Mouse (Mus musculus): Measurements from ENCODE around the gene Nck1.
A peak's percentile ranks its signal among the peaks of the same experiment; 100 is the strongest.

Gene Nck1

GRCm38 (mm10) chr9:100534686-100535085, 11.2 kb downstream of the Nck1 start:
- no peak for DNase-seq

- no peak for DNase-seq
Observed at GRCm38 (mm10) chr9:100532847-100533505, 13.0 kb downstream of the Nck1 start.

DNA sequence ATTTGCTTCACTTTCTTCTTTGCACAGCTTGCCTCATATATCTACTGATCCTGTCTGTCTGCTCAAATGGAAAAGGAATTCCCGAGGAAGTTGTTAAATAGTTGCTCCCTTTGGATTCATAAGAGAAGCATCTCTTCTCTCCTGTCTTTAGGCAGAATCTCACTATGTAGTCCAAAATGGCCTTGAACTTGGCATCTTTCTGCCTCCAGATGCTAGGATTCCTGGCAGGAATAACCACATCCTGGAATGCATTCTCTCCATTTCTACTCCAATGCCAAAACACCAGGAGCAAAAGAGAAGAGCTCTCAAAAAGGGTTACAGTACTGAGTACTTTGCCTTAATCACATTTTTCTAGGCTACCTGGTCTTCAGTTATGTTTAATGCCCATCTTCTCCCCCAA, 14.6 kb downstream of the Nck1 start:
- DNase-seq, result no peak

DNA sequence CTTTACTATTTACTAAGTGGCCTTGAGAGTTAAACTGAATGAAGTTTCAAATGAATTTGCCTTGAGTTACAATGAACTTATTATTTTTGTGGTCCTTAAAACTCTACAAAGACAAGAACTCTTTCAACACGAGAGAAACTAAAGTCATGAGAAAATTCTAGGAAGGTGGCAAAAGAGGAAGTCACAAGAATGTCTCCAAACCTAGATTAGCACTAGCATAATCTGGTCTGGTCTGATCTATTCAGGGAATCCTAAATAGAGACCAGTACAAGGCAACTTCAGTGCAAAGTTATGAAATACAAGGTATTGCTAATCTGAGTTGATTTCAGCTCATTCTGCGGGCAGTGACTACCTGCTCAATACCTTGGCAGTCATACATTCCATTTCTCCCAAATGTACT, 20.7 kb downstream of the Nck1 start:
- no peak for DNase-seq

GRCm38 (mm10) chr9:100522029-100522428, 23.9 kb downstream of the Nck1 start:
- no peak for DNase-seq

DNA sequence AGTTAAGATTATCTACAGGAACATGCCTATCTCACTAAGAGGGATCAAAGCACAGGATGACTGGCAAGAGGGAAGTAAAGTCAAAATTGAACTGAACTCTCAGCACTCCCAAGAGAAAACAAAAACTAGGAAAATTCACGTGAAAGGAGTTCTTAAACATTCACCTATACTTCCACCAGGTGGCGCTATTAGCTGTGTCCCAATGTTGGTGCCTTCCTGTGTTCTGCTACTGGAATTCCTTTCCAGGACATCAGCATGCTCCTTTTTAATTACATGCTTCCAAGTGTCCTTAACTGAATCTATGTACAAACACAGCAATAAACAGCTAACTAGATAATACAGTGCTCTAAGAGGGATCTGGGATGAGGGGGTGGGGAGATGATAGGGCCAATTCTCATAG, 25.3 kb downstream of the Nck1 start:
- peak; percentile 91 for DNase-seq

GRCm38 (mm10) chr9:100520012-100520411, 25.9 kb downstream of the Nck1 start:
- DNase-seq, result peak; percentile 60

DNA sequence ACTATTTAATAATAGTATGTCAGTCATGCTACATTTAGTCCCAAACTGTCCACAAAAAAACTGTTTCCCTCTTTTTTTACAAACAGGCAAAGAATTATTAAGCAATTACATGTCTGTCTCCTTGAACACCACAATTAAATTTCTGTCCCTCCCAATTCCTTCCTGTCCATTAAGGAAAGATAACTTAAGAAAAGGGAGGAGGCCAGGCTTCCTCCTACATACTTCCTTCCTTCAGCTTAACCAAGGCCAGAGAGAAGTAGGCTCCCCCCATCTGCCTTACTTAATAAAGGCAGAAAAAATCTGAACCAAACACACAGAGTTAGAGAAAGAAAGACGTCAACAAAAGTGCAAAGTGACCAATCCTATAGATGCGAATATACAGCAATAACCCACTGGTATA, 38.4 kb downstream of the Nck1 start:
- peak; percentile 68 for DNase-seq

- DNase-seq, result peak; percentile 89
Observed at GRCm38 (mm10) chr9:100506652-100507051, 39.3 kb downstream of the Nck1 start.

- DNase-seq, result no peak
Observed at GRCm38 (mm10) chr9:100505498-100505897, 40.4 kb downstream of the Nck1 start.

DNA sequence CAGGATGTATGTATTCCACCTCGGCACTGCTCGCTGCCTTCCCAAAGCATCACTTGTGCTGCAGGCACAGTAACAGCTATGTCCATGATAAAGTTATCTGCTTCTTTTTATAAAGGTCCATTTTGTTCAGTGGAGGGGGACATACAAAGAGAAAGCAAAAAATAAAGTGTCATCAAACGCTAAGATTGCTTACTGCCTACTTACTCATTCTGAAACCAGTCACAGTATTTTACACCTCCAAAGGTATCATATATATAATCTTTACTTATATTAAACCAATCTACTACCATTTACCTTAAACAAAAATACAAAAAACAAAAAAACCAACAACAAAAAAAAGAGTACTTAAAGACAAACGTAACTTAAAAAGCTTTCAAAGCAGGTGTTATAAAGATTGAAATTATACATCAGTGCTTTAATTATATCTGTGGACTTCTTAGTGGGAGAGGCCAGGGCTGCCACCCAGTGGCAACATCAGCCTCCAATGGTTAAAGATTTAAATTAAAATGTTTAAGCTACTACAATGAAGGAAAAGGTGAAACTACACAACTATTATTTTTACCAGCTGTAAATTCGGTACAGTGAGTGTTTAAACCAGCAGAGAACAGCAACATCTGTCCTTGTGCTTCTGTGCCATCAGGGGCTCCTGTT, 52.2 kb downstream of the Nck1 start:
- no peak for DNase-seq

DNA sequence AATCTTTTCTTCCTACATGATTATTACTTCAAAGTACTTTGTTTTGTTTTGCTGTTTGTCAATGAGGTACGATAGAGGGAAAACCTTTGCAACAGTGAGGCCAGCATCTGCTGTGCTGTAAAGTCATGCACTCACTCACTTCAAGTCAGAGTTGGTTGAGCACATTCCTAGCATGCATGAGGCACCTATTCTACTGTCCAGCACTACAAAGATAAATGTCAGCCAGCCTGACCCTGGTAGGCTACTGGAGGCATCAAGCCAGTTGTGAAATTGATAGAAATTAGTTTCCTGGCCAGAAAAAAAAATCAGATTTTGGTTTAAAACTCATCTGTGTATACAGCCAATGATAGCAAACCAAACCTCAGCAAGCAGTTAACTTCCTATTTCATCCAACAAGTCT, 54.5 kb downstream of the Nck1 start:
- no peak for DNase-seq

DNA sequence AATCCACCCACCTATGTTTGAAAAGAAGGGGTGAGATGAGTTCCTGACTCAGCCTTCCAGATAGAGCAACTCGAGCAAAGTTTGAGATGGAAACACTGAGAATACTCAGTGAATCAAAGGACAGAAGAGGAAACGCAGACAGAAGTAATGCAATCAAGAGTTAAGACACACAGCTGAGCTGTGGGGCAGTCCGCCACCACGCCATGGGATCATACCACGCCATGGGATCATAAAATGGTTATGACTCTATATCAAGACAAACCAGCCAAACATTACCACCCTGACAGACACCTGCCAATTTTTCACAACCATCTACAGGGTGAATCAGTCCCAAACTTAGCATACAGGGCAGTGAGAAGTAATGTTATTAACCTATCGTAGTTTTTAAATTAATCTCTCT, 57.0 kb downstream of the Nck1 start:
- no peak for DNase-seq

- no peak for DNase-seq
Observed at GRCm38 (mm10) chr9:100488056-100488713, 57.7 kb downstream of the Nck1 start.

DNA sequence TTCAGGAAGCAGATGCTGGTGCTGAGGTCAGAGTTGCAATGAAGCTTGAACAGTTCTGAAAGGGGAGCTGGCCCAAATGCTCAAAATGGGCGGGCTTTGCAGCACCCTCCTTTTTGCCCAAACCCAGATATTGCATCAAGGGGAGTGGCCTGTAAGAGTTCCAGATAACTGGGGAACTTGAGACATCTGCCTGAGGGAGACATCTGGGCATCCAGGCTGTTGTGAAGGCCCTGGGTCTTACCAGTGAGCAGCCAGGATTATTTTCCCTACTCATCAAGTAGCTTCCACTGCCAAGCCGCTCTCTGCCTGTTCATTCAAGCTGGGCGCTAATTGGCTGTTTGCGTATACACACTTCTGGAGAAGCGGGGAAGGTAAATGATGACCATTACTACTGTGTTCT, 59.5 kb downstream of the Nck1 start, which contains the start of gene Il20rb:
Gene Il20rb, minus strand, starts transcription at position 358 of the 400 bp plus-strand sequence.
- DNase-seq, result no peak

DNA sequence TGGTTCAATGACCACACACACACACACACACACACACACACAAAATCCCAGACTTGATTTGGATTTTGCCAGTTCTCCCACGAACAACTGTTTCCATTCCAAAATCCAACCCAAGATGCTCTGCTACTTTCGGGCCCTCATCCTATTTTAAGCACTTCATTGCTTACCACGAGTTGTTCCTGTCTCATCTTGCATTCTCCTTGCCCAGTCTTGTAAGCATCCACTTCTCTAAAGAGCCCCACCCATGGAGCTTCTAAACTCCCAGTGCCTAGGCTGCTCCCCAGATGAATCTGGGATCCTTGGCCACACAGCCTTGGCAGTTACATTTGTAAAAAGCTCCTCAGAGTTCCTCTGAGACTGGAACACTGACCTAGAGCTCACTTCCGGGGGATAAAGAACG, 62.6 kb downstream of the Nck1 start:
- no peak for DNase-seq

- DNase-seq, result no peak
Observed at GRCm38 (mm10) chr9:100481626-100482025, 64.3 kb downstream of the Nck1 start.

- DNase-seq, result no peak
Observed at GRCm38 (mm10) chr9:100474056-100474455, 71.9 kb downstream of the Nck1 start.

DNA sequence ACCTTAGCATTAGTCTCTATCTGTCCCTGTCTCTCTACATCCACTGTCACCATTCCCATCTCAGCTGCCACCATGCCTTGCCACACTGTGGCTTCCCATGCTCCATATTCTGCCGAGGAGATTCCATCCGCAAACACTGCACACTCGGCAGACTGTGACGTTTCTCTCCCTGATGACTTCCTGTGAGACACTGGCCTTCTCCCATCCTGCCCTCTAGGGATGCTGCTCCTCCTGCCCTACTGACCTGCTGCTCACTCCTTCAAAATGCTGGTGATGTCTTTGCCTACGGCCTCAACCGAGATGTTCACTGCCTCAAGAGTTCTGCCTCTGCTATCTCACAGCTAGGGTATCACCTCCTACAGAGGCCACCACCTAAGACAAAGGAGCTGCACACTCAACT, 72.6 kb downstream of the Nck1 start:
- no peak for DNase-seq

GRCm38 (mm10) chr9:100472931-100473330, 73.0 kb downstream of the Nck1 start:
- DNase-seq, result no peak

- peak; percentile 39 for DNase-seq
Observed at GRCm38 (mm10) chr9:100471605-100471953, 74.4 kb downstream of the Nck1 start.

GRCm38 (mm10) chr9:100470936-100471604, 74.9 kb downstream of the Nck1 start:
- DNase-seq, result peak; percentile 89

DNA sequence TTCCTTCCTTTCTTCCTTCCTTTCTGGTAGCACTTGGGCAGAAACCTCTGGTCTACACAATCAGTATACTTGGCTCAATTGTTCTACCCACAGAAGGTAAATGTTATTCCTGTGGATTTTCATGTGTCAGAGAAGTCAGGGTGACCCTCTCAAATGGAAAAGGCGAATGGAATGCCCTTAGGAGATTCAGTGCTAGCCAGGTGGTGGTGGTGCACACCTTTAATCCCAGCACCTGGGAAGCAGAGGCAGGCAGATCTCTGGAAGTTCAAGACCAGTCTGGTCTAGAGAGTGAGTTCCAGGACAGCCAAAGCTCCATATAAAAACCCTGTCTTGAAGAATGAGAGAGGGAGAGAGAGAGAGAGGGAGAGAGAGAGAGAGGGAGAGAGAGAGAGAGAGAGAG, 75.7 kb downstream of the Nck1 start:
- no peak for DNase-seq

DNA sequence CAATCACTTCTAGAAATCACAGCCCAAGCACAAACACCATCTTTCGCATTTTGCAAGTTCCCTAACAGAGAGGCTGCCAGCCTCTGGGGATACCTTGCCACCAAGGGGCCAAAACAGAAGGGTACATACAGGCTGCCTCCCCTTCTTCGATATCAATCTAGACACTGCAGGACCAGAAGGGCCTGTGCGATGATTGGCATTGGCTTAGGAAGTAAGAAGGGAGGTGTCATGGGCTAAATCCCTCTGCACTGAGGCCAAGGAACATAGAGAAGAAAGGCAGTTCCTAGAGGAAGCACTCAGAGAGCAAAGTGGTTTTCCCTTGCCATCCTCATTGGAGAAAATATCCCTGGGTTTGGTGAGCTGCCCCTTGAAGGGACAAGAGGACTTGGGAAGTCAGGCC, 76.3 kb downstream of the Nck1 start:
- DNase-seq, result no peak
